Mouse (Mus musculus) frontal cortex, adult (tissue): ENCODE results near the gene Grb2.
A peak's percentile ranks its signal among the peaks of the same experiment; 100 is the strongest.

Source experiments
- ATAC-seq: cut with Nextera tagmentation; 2 replicates; pipeline ENCODE4 v1.9.2; 2017; ENCODE audit warnings: mild to moderate bottlenecking, moderate library complexity, mixed read lengths; ENCODE audit not compliant: low TSS enrichment

Gene Grb2

DNA sequence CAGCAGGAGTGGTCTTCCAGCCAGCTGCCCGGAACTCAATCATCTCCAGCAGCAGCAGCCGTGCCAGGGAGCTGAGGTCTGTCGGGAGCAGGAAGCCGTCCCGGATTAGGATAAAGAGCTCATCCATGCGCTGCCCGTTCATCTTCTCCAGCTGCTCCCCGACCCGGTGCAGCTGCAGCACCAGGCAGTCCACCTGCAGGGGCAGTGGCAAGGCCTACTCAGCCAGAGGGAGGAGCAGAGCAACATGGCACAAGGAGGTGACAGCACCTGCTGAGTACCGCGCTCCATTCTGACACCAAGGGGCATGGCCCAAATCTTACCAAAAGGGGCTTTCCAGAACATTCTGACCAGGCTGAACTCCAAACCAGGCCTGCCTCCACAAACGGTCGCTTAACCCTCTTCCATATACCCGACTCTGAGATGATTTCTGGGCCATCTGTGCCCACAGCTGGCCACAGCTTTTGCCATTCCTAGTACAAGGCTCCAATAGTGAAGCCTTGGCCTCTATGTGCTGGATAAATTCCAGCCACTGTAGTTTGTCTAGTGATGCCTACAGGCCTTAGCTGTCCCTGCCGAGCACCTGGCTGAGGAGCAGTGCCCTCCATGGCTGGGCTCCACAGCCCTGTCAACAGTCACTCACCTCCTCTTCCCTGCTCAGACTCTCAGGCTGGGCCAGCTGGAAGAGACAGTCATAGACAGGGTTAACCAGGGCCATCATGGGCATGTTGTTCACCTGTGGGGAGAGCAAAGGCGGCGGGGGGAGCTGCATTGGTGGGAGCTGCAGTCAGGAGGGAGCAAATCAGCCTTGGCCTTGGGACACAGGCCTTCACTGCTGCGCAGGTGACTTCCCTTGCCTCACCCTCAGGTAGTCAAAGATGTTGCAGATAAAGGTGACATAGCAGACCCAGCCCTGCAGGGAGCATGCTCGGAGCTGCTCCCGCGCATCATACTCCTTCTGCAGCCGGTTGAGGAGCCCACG lies 99.7 kb downstream of the Grb2 start:
- no peak for ATAC-seq

GRCm38 (mm10) chr11:115606733-115607132 lies 101.7 kb downstream of the Grb2 start:
- no peak for ATAC-seq

- no peak; the same call in 1 of the 2 replicates for ATAC-seq
These were observed 104.1 kb downstream of the Grb2 start for GRCm38 (mm10) chr11:115604304-115604696.

DNA sequence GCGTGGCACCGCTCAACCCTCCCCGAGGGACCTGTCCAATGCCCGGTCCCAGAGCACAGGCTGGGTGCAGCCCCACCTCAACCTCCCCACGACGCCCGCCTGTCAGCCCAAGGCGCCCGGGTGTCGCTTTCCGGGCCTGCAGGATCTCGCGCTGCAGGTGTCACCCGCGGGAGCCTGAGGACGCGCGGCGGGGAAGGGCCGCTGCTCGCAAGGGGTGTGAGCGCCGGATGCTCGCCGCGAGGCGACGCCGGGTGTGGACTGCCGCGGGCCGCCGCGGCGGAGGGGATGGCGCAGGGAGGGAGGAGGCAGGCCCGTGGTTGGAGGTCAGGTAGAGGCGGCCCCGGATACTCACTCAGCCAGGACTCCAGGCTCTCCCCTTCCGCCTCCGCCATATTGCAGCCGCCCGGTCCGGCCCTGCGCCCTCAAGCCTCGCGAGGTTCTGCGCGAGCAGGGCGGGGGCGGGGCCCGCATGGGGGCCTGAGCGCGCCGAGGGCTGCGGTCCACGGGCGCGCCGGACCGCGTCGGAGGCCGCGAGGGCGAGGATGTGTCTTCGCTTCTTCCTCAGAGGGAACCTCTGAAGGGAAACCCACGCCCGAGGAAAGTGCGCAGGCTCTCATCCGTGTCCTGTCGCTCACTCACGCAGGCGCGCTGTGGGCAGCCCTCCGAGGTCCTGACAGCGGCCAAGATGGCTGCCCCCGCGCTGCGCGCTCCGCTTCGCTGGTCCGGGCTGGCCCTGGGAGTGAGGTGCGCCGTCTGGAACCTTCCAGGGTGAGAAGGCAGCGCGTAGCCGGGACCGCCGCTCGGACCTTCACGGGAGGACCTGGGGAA lies 104.7 kb downstream of the Grb2 start, which contains the start of the genes Mrps7 and Gga3:
TSS of gene Mrps7 (plus strand) at position 450 of the 828 bp plus-strand sequence.
TSS of gene Gga3 (minus strand) at position 576 of the 828 bp plus-strand sequence.
- peak; percentile 80 for ATAC-seq

DNA sequence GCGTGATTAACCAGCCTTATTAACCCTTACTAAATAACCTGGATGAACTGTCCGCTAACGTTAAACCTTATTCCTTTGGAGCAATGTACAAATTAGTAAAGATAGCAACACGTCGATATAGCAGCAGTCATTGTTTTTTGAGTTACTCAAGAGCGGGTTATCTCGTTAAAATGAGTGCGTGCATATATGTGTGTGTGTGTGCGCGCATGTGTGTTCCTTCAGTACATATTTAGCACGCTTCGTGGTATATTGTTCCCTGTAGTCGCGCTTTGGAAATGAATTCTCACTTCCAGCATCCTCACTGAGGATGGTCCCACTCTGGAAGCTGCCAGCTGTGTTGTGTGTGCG lies 105.3 kb downstream of the Grb2 start:
- ATAC-seq: no peak

GRCm38 (mm10) chr11:115601174-115601573 lies 107.2 kb downstream of the Grb2 start:
- no peak for ATAC-seq

DNA sequence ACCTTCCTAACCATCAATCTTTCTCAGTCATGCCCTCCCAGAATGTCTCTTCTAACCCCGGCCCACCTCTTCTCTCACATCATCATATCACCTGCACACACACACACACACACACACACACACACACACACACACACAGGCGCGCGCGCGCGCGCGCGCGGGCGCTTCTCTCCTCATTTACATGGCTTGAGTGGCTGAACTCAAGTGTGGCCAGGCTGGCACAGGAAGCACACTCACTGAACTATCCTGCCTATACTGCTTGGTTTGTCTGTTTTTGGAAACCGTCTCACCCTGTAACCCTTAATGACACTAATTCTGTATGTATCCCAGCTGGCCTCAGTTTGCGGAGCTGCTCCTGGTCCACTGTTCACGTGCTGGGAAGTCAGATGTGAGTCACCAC lies 107.7 kb downstream of the Grb2 start:
- ATAC-seq: no peak

- peak; percentile 54 for ATAC-seq
These were observed 108.7 kb downstream of the Grb2 start for GRCm38 (mm10) chr11:115599722-115600121.

GRCm38 (mm10) chr11:115598309-115598708 lies 110.1 kb downstream of the Grb2 start:
- ATAC-seq: no peak

DNA sequence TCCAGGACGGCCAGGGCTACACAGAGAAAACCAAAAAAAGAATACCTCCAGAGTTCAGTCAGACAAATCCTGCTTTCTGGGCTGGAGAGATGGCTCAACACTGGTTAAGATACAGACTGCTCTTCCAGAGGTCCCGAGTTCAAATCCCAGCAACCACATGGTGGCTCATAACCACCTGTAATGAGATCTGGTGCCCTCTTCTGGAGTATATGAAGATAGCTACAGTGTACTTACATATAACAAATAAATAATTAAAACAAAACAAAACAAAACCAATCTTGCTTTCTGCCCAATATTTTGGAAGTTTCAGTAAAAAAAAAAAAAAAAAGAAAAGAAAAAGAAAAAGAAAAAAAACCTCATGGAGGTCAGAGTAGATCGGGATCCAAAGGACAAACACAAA lies 113.2 kb downstream of the Grb2 start:
- ATAC-seq: no peak
